Mouse (Mus musculus) right cerebral cortex, postnatal 36 days (tissue): Measurements from ENCODE around the gene Srp54a.
"Not testable (repeated sequence)": the region's sequence is repeated elsewhere in the genome, so short reads cannot be mapped to it uniquely, and the experiment has no call there.

Source experiments
- DNase-seq, 2 experiments: peaks; one replicate each; pipeline ENCODE4 v3.0.0; 2022; ENCODE audit warnings: low spot score in 2 of 2, mixed read lengths in 1 of 2

The Srp54a gene

DNA sequence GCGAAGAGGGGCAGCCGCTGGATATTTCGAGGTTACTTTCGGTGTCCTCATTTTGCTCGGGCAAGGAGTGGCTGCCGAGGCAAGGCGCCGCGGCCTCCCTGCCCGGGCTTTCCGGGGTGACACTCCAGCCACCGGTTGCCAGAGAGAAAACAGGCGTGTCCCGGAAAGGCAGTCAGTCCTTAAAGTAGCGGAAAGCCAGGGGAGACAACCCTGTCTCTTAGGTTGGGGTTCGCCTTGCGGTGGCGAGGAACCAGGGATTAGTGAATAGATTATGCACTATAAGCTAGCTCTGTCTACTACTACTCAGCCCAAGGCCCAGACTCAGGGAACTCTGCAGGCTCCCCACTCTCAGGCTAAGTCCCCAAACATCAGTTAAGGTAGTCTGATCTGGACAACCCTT is 44.7 kb downstream of the Srp54a start:
- not testable (repeated sequence) for DNase-seq

DNA sequence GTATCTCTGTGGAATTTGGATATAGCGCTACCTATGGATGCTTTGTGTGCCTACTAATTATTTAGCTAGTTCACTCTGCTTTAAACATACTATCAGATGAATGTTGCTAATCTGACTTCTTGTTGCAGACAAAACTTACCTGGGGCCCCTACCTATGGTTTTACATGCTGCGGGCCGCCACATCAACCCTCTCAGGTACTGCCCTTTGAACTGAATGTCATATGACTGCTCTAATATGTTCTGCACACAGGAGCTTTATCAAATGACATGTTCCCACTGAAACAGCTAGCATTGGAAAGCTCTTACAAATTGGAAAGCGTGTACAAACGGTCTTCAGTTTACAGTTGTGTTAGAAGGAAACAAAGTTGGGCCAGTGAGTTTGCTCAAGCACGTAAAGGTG is 55.5 kb downstream of the Srp54a start:
- not testable (repeated sequence) for DNase-seq

DNA sequence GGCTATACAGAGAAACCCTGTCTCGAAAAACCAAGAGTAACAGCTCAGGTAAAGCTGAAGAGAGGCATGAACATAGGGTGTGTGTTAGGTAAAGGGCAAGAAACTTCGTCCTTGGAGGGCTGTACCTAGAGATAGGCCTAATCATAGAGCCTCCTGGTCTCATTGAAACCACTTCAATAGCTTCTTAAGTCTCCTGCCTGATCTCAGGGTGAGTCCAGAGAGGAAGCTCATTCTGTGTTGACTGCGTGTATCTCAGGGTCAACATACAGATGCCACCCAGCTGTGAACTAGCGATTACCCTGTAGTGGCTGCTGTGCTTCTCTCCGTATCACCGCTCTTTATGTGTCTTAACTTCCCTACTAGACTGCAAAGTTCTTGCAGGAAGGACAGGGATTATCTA is 57.8 kb downstream of the Srp54a start:
- not testable (repeated sequence) for DNase-seq

DNA sequence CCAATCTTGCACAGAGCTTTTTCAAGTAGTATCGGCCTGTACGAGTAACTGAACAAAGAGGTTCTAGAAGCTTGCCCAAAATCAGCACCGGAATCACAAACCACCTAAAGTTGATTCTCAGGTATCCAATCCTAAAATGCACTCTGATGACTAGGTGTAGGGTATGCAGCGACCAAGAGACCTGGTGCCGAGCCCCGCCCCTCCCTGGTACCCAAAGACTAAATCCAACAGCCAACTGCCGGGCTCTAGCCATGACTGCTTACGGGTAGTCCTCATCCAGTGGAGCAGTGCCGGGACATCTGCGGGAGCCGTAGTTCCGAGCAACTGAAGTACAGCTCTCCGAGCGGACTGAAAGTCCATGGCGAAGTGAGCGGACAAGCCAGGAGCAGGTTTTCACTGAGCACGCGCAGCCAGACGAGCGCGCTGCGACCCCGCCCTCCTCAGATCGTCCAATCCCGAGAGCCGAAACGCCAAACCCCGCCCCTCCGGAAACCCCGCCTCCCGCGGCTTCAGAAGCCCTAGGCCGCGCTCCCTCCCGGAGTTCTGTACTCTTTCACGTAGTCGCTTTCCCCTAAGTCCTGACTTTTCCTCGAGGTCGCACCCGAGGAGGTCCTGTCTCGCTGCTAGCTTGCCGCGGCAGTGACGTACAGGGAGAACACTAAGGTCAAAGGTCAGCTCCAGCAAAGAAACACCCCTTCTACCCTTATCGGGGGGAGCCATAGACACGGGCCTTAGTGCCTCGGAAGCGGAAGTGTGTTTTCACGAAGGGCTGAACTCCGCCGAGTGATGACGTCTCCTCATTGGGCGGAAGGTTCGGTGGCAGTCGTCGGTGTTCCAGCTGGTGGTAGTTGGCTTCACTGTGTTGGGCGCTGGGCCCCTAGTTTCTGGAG is 74.7 kb downstream of the Srp54a start, which contains the start of gene Srp54b:
Srp54b (plus strand) TSS at position 546 of the 890 bp plus-strand sequence.
- not testable (repeated sequence) for DNase-seq

DNA sequence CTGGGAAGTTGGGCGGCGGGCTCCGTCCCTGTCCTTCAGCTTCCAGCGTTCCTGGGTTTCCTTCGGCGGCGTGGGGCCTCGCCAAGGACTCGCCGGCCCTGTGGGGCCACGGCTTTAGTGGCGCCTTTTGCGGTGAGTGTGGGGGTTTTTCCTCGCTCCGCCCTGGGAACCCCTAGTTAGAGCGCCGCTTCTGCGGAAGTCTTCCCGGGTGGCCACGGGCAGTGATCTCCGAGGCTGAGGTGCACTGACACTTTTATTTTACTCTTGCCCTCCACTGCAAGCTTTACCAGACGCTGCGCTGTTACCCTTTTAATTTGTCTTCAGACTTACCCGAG is 75.4 kb downstream of the Srp54a start:
- DNase-seq = not testable (repeated sequence)
